In the genomic region with DNA sequence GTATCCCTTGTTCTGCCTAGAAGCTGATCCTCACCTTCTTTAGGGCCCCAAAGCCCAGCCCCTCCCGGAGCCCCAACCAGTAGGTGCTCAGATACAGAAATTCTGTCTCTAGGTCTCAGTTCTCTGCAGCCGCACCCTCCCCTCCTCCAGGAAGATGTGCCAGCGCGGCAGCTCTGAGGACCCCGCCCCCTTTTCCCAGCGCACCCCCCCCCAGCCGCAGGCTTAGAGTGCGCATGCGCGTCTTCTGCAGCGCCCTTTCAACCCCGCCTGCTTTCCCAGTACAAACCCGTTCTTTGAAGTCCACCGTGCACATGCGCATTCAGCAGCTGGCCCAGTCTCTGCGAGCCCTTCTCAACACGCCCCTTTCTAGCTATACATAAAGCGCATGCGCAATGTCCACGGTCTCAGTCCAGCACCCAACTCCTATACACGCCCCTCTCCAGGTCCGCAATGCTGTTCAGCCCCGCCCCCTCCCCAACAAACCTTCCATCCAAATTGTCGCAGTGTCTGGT, we compare ENCODE assay signal across 8 mouse cellular contexts. TPM values are rescaled to one million over a fixed set of nuclear protein-coding genes. Genes with fewer than 3 reads are reported as not detected.
DNase-seq lines count a peak whose midpoint lies in the region; ATAC-seq and TF ChIP-seq lines count a peak whose summit lies in the region.

No protein-coding gene starts in this region.

- no peaks in the 10 kb centered on the region for H3K9me3 ChIP-seq in hindbrain, postnatal 0 days (ENCODE audit: low read length)

- 31% methylated on average over 23 of the region's 24 CpGs for WGBS in hindbrain, postnatal 0 days

- peak; percentile 58 to 81 for DNase-seq in cerebellum, postnatal 4 days (ENCODE audit: low spot score in 2 of 2)
- peak; percentile 66 to 84 for DNase-seq in gastrocnemius, adult 8-10 months (ENCODE audit: low spot score in 2 of 2)
- DNase-seq in hindbrain, postnatal 0 days (ENCODE audit: low spot score) = peak; percentile 97
- peak; percentile 80 to 86 for DNase-seq in left cerebral cortex, adult 18-20 months (ENCODE audit: low spot score in 2 of 2)
- peak; percentile 89 to 94 for DNase-seq in lung, postnatal 4 days
- DNase-seq in retina, postnatal 7 days (ENCODE audit: low read depth, low spot score) = peak; percentile 86
- peak; percentile 46 to 82 for DNase-seq in urinary bladder, adult 18-20 months (ENCODE audit: low spot score in 2 of 2)

- H3K4me2 ChIP-seq in hindbrain, postnatal 0 days (ENCODE audit: low read depth, low read length) = peak overlapping the region; percentile 55

- peak overlapping the region; percentile 47 for H3K4me3 ChIP-seq in hindbrain, postnatal 0 days (ENCODE audit: low read length)

- H3K27me3 ChIP-seq in hindbrain, postnatal 0 days (ENCODE audit: insufficient read depth, low read length) = no peaks in the 10 kb centered on the region

- peak overlapping the region; percentile 47 for H3K9ac ChIP-seq in hindbrain, postnatal 0 days (replicated peaks; ENCODE audit: low read length)

- TF ChIP-seq CTCF in hindbrain, postnatal 0 days (IDR thresholded peaks at IDR 0.05; ENCODE audit: low read depth) = no peak

- peaks cover 12% of the 10 kb centered on the region; the same call in 1 of the 2 replicates for H3K36me3 ChIP-seq in hindbrain, postnatal 0 days (ENCODE audit: insufficient read depth, low read length)

- peak overlapping the region; percentile 82; the same call in 1 of the 2 replicates for H3K27ac ChIP-seq in hindbrain, postnatal 0 days

- no peaks in the 10 kb centered on the region for H3K4me1 ChIP-seq in hindbrain, postnatal 0 days (ENCODE audit: insufficient read depth, low read length)

- peak; percentile 81 for ATAC-seq in activated CD4-positive, CD25-positive, alpha-beta regulatory T cell, adult 4 months
- peak; percentile 96 for ATAC-seq in hindbrain, postnatal 0 days

RNA-seq across cellular contexts. Expression of gene Maged2, which starts 1.3 kb away (rescaled TPM):
- 10 to 100 TPM; 17.3 to 30.3 TPM for polyA plus RNA-seq in activated CD4-positive, CD25-positive, alpha-beta regulatory T cell, adult 4 months (2017; shearing (Covaris generic))
- 10 to 100 TPM in 3 of 4 experiments, 1 to 10 TPM in 1; 9.6 to 12.8 (median 12.3) TPM for total RNA-seq in gastrocnemius, adult 8-10 months (2022)
- 372 and 376 TPM in 2 replicates for total RNA-seq in hindbrain, postnatal 0 days (2014; rRNA removed)
- polyA plus RNA-seq in hindbrain, postnatal 0 days (2015; fragmentation: Nextera tagmentation; extraction: Ambion mirVana) = 554 and 583 TPM in 2 replicates
- 10 to 100 TPM; 46.7 to 54.0 TPM for total RNA-seq in left cerebral cortex, adult 18-20 months (2021)

Comparison
In these comparisons a context has a peak if more than half of its experiments do, and no peak if none do; other contexts are left out.
1. Peak in every context shown above with its lines: DNase-seq, ATAC-seq, H3K4me3 ChIP-seq and H3K27ac ChIP-seq.